Mouse (Mus musculus) macrophage (primary cell): ENCODE measurements at regions not wholly inside any gene's neighbourhood (a gene's known extent, or its start where the extent isn't known, plus 50 kb on each side); places are given as distances from the start of the nearest gene placed in this dataset.

Experiments used
- H3K27ac ChIP-seq: fragments of 350-480 bp; formaldehyde crosslinking; 2 replicates; pipeline ENCODE4 v1.9.0; 2021
- H3K36me3 ChIP-seq: fragments of 350-480 bp; formaldehyde crosslinking; 2 replicates; pipeline ENCODE4 v1.9.0; 2021; ENCODE audit errors: inconsistent target
- H3K4me3 ChIP-seq: fragments of 350-480 bp; formaldehyde crosslinking; 2 replicates; pipeline ENCODE4 v1.9.0; 2021; ENCODE audit errors: inconsistent target
- H3K79me2 ChIP-seq: fragments of 350-480 bp; formaldehyde crosslinking; 2 replicates; pipeline ENCODE4 v1.9.0; 2021; ENCODE audit errors: inconsistent target
- WGBS: methylation state at CpG from one replicate; pipeline ENCODE4 v1.1.7; 2026; ENCODE audit warnings: inconsistent platforms; ENCODE audit not compliant: missing documents; 5-methylcytosine and 5-hydroxymethylcytosine counted together

DNA sequence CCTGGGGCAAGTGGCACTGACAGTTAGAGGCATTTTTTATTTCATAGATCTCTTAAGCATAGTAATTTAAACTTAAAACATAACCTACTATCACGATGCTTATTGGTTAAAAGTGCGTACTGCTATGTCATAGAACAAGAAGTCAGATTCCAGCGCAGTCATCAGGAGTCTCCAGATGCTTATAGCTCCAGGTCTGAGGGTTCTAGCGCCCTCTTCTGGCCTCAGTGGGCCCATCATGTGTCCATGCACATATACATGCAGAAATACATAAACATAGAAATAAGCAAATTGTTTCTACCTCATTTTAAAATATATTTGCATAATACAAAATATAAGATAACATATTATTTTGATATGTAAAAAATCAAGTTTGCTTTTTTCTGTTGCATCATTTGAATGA lies 1002.8 kb upstream of the Adgrl2 start:
- Histone ChIP-seq H3K4me3 (no peak overlapping the region), H3K27ac (no peak overlapping the region), H3K79me2 (no peaks in the 10 kb centered on the region), H3K36me3 (no peaks in the 10 kb centered on the region)
- 64% methylated on average over 4 of the region's 4 CpGs for WGBS

- WGBS = 83% methylated on average over 1 of the region's 1 CpGs
- H3K36me3 ChIP-seq = no peaks in the 10 kb centered on the region
- no peak overlapping the region for H3K4me3 ChIP-seq
- no peak overlapping the region for H3K27ac ChIP-seq
- H3K79me2 ChIP-seq = no peaks in the 10 kb centered on the region
Measured at GRCm38 (mm10) chr3:149987801-149988200, 997.4 kb upstream of the Adgrl2 start.

- H3K36me3 ChIP-seq = no peaks in the 10 kb centered on the region
- H3K27ac ChIP-seq = no peak overlapping the region
- no peak overlapping the region for H3K4me3 ChIP-seq
- 0% methylated on average over 2 of the region's 2 CpGs for WGBS
- no peaks in the 10 kb centered on the region for H3K79me2 ChIP-seq
Measured at GRCm38 (mm10) chr3:149956993-149957392, 966.6 kb upstream of the Adgrl2 start.

DNA sequence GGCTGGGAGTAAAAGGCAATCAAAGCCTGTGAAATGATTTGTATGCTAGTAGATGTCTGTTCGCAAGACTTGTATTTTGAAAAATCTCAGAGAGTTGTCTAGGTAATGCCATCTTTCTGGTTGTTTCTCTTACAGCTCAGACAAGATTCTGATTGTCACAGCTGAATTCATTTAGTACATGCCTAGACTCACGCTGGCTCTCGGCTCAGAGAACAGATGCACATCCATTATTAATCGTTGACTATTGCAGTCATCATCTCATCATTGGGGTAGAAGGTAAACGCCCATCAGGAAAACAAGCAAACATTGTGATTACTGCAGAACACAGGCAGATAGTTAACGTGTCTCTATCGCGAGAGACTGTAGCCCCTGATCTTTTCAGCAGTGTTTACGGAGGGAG lies 945.8 kb upstream of the Adgrl2 start:
- no peak overlapping the region for H3K4me3 ChIP-seq
- WGBS = 97% methylated on average over 9 of the region's 9 CpGs
- no peaks in the 10 kb centered on the region for H3K79me2 ChIP-seq
- H3K36me3 ChIP-seq = no peaks in the 10 kb centered on the region
- H3K27ac ChIP-seq = no peak overlapping the region

DNA sequence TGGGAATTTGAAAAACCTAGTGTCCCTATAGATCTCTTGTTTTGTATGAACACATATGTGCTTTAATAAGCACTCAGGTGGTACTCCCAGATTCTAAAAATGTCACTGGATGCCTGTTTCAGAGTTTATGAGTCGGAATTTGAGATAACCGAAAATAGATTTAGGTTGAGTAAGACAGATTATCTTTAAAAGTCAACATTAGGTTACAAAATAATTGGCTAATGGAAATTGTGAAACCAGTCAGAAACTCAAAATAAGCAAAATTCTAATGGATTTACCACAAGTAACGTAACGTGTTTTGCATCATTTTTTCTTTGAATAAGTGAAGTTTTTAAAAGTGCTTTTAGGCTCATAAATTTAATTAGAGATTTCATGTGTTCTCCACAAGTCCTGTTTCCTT lies 944.5 kb upstream of the Adgrl2 start:
- H3K36me3 ChIP-seq = no peaks in the 10 kb centered on the region
- H3K27ac ChIP-seq = no peak overlapping the region
- WGBS = 80% methylated on average over 4 of the region's 4 CpGs
- H3K4me3 ChIP-seq = no peak overlapping the region
- no peaks in the 10 kb centered on the region for H3K79me2 ChIP-seq

DNA sequence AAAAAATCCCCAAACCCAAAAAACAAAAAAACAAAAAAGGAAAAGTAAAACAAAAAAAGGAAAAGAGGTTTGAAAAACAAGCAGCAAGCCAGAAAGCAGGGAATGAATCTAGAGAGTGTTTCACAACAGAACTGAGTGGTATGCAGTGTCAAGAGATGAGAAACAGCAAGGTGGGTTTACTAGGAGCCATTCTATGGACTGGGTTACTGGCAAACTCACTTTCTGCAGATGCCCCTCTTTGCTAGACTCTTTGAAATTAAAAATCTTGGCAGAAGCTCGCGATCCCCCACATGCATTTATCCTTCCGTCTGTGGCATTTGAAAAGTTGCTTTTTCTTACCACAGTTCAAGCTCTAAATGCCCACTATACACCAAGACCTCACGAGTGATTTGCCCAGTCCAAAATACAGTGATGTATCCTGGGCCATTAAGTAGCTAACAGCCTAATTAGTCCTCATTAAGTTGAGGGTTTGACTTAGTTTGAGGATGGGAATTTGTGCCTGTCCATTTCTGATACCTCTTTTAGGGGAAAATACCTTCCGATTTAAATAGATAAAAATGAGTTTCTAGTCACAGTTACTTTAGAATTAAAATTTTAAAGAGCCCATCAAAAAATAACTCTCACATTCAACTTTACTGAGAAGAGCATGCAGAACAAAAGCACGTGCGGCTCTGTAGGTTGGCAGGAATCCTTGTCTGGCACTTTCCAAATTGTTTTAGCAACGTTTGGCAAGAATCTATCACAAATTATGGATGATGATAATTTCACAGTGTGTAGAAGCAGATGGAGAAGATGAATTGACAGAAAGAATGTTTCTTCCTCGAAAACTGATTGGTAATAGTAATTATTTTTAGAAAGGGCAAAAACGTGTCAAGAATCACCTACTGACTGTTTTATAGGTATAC lies 938.4 kb upstream of the Adgrl2 start:
- H3K79me2 ChIP-seq = no peaks in the 10 kb centered on the region
- no peak overlapping the region for H3K27ac ChIP-seq
- 84% methylated on average over 10 of the region's 10 CpGs for WGBS
- H3K4me3 ChIP-seq = no peak overlapping the region
- H3K36me3 ChIP-seq = no peaks in the 10 kb centered on the region

DNA sequence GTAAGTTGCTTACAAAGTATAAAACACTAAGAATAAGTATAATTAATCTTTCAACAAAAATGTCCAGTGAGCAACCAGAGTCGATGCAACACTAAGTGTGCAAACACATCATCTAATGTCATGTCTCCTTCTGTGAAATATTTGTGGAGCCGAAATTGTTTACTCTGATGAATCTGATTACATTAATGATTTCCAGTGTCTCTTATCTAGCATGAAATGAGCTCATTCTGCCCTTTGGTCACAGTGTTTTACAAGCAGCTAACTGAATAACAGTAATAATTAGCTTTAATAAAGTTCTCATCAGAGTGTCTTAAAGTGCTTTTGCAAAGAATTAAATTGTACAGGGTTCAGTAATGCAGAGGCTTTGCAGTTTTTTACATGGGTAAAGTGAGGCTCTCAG lies 929.9 kb upstream of the Adgrl2 start:
- H3K4me3 ChIP-seq = no peak overlapping the region
- H3K79me2 ChIP-seq = no peaks in the 10 kb centered on the region
- H3K27ac ChIP-seq = no peak overlapping the region
- 84% methylated on average over 2 of the region's 2 CpGs for WGBS
- no peaks in the 10 kb centered on the region for H3K36me3 ChIP-seq

GRCm38 (mm10) chr3:149918201-149918600 lies 927.8 kb upstream of the Adgrl2 start:
- 94% methylated on average over 5 of the region's 5 CpGs for WGBS
- H3K27ac ChIP-seq = no peak overlapping the region
- H3K4me3 ChIP-seq = no peak overlapping the region
- H3K36me3 ChIP-seq = no peaks in the 10 kb centered on the region
- no peaks in the 10 kb centered on the region for H3K79me2 ChIP-seq

DNA sequence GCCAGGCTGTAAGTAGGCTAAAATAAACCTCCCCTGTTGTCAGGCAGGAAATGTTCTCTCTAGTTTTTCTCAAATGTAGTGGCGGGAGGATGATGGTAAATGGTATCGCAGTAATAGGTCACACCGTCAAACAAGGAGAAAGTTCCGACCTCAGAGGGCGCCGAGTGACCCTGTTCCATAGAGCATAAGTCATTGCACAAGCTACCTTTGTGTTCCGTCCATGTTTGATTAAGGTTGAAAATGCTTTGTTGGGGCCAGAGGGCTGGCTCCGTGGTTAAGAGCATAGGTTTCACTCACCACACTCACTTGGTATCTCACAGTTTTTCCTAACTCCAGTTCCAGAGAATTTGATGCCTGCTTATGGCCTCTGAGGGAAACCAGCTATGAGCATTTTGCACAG lies 920.4 kb upstream of the Adgrl2 start:
- WGBS = 94% methylated on average over 8 of the region's 8 CpGs
- Histone ChIP-seq H3K27ac (no peak overlapping the region), H3K36me3 (no peaks in the 10 kb centered on the region), H3K4me3 (no peak overlapping the region), H3K79me2 (no peaks in the 10 kb centered on the region)

DNA sequence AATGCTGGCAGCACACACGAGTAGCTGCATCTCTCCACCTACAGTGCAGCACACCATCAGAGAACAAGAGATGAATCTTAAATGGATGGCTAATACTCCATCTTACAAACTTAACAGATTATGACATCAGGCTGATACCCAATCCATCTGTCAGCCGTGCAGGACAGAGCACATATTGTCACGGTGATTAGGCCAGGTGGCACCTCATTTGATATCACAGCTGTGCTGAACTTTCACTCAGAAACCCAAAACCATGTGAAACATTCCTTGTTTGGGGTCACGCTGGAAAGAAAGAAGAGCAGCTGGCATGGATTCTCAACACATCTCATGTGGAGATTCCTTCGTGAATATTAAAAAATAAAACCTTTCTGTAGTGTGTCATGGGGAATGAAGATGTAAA lies 911.4 kb upstream of the Adgrl2 start:
- Histone ChIP-seq H3K36me3 (no peaks in the 10 kb centered on the region), H3K27ac (no peak overlapping the region), H3K79me2 (no peaks in the 10 kb centered on the region), H3K4me3 (no peak overlapping the region)
- 86% methylated on average over 5 of the region's 5 CpGs for WGBS

DNA sequence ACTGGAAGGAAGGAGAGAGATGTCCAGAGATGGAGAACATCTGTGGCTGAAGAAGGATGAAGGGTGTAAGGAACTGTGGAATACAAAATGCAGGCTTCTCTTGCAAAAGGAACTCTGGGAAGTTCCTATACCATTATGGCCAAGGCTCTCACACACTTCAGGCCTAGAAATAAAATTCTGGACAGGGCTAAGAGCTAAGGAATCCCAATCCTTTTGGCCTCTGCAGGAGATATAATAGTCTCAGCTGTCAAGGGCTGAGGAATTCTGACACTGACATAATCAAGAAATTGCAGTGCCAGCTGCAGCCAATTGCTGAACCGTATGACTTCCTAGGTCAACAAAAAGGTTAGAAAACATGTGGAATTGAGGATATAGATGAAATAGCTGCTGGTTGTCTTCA lies 886.2 kb upstream of the Adgrl2 start:
- 100% methylated on average over 1 of the region's 1 CpGs for WGBS
- Histone ChIP-seq H3K4me3 (no peak overlapping the region), H3K36me3 (no peaks in the 10 kb centered on the region), H3K79me2 (no peaks in the 10 kb centered on the region), H3K27ac (no peak overlapping the region)

DNA sequence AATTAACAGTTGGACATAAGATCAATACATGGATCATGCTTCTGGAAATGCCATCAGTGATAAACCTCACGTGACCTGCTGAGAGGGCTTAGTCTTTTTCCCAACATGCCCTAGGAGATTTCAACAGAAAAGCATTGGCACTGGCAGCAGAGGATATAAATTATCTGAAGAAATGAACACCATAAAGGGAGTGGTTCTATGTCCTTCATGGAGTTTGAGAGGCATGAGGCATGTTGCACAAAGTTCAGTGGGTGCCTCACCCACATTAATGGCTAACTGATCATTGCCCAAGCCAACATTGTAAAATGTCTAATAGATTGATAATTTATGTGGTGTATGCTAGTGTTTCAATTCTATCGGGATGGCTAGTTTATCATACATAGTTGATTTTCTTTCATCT lies 875.6 kb upstream of the Adgrl2 start:
- Histone ChIP-seq H3K4me3 (no peak overlapping the region), H3K36me3 (no peaks in the 10 kb centered on the region), H3K79me2 (no peaks in the 10 kb centered on the region), H3K27ac (no peak overlapping the region)
- WGBS = 90% methylated on average over 2 of the region's 2 CpGs

DNA sequence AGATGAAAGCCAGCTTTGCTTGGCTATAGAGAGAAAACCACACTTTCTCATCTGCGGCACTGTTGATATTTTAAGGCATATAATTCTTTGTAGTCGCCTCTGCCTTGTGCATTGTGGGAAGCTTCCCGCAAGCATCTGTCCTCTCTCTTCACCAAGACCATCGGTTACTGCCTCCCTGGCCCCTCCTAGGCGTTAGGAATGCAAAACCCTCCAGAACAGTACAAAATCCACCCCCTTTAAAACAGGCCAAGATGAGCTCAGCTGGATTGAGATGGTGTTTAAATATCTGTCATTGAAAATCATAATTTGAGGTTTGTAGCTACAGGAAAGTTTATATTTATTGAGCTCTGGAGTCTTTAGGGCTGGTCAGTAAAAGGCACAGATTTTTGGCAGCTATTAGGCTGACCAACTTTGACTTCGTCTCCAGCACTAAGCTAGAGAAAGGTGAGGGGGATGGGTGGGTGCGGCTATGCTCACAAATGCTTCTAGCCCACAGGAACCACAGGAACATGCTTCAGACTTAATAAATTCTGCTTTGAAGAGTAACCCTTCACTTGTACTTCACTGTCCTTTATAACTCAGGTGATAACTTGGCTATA lies 856.7 kb upstream of the Adgrl2 start:
- no peaks in the 10 kb centered on the region for H3K79me2 ChIP-seq
- H3K27ac ChIP-seq = no peak overlapping the region
- no peaks in the 10 kb centered on the region for H3K36me3 ChIP-seq
- H3K4me3 ChIP-seq = no peak overlapping the region
- 74% methylated on average over 7 of the region's 7 CpGs for WGBS

DNA sequence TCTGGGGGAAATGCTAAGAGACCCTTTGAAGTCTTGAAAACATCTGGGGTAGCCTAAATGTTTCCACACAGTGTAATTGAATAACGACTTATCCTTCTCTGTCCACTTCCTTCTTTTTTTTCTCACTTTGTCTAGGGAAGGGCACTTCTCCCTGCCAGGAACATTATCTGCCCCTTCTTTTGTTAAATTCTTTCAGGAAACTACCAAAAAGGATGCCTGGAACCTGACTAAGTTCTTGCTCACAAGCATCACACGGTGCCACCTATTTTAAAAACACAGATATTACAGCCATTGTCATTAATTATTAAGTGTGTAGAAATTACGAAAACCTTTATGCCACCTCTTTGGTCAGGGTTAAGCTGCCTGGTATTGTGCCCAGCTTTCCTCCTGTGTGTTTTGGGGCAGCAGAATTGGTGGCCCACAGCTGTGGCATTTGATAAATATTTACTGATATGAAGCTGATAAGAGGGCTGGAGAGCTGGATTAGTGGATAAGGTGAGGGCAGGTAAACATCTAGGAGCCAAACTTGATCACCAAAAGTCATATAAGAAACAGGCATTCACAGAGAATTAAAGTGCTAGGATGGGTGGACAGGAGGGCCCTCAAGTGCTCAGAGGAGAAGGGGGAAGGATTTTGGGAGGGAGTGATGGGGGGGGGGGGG lies 855.6 kb upstream of the Adgrl2 start:
- 30% methylated on average over 3 of the region's 3 CpGs for WGBS
- H3K4me3 ChIP-seq = no peak overlapping the region
- no peaks in the 10 kb centered on the region for H3K36me3 ChIP-seq
- H3K79me2 ChIP-seq = no peaks in the 10 kb centered on the region
- H3K27ac ChIP-seq = no peak overlapping the region
